Mouse (Mus musculus): ENCODE data around the gene Duoxa2. TPM values are rescaled to one million over a fixed set of nuclear protein-coding genes. Genes with fewer than 3 reads are reported as not detected.

Duoxa2 gene
- polyA plus RNA-seq, 1 experiment from 2014 or later = not detected

- peaks cover 60% of the 10 kb centered on the region for H3K27me3 ChIP-seq (ENCODE audit: control insufficient read depth, insufficient read depth, low read length)
- H3K36me3 ChIP-seq (ENCODE audit: control insufficient read depth, insufficient read depth, low read length) = no peaks in the 10 kb centered on the region
- H3K4me2 ChIP-seq (replicated peaks; ENCODE audit: low read depth, low read length) = no peak overlapping the region
- no peaks in the 10 kb centered on the region for H3K9me3 ChIP-seq (ENCODE audit: control insufficient read depth, low read depth, low read length)
- H3K4me1 ChIP-seq (ENCODE audit: control insufficient read depth, insufficient read depth, low read length) = peaks cover 15% of the 10 kb centered on the region; the same call in 1 of the 2 replicates
- WGBS = 10% methylated on average over 9 of the region's 9 CpGs
- H3K27ac ChIP-seq (ENCODE audit: low read length) = no peak overlapping the region
- H3K9ac ChIP-seq (replicated peaks; ENCODE audit: low read depth, low read length) = no peak overlapping the region
- no peak for ATAC-seq (ENCODE audit: insufficient number of reproducible peaks, insufficient read depth, low FRiP score, low read depth)
- no peak overlapping the region; the same call in 1 of the 2 replicates for H3K4me3 ChIP-seq (ENCODE audit: low read depth, low read length)
Measured at GRCm38 (mm10) chr2:122302574-122303241, 4.0 kb downstream of the Duoxa2 start.

GRCm38 (mm10) chr2:122304544-122304943 is 5.8 kb downstream of the Duoxa2 start:
- no peak overlapping the region for H3K4me2 ChIP-seq (replicated peaks; ENCODE audit: low read depth, low read length)
- no peak overlapping the region for H3K4me3 ChIP-seq (ENCODE audit: low read depth, low read length)
- H3K4me1 ChIP-seq (ENCODE audit: control insufficient read depth, insufficient read depth, low read length) = peaks cover 7% of the 10 kb centered on the region; the same call in 1 of the 2 replicates
- H3K27me3 ChIP-seq (ENCODE audit: control insufficient read depth, insufficient read depth, low read length) = peaks cover 47% of the 10 kb centered on the region
- no peaks in the 10 kb centered on the region for H3K36me3 ChIP-seq (ENCODE audit: control insufficient read depth, insufficient read depth, low read length)
- H3K27ac ChIP-seq (ENCODE audit: low read length) = no peak overlapping the region
- H3K9ac ChIP-seq (replicated peaks; ENCODE audit: low read depth, low read length) = no peak overlapping the region
- no peaks in the 10 kb centered on the region for H3K9me3 ChIP-seq (ENCODE audit: control insufficient read depth, low read depth, low read length)
- ATAC-seq (ENCODE audit: insufficient number of reproducible peaks, insufficient read depth, low FRiP score, low read depth) = no peak
- WGBS = 87% methylated on average over 6 of the region's 6 CpGs

GRCm38 (mm10) chr2:122305097-122305892 is 6.6 kb downstream of the Duoxa2 start:
- H3K9me3 ChIP-seq (ENCODE audit: control insufficient read depth, low read depth, low read length) = no peaks in the 10 kb centered on the region
- peaks cover 40% of the 10 kb centered on the region for H3K27me3 ChIP-seq (ENCODE audit: control insufficient read depth, insufficient read depth, low read length)
- no peak overlapping the region for H3K4me3 ChIP-seq (ENCODE audit: low read depth, low read length)
- peaks cover 7% of the 10 kb centered on the region; the same call in 1 of the 2 replicates for H3K4me1 ChIP-seq (ENCODE audit: control insufficient read depth, insufficient read depth, low read length)
- 83% methylated on average over 16 of the region's 16 CpGs for WGBS
- H3K4me2 ChIP-seq (replicated peaks; ENCODE audit: low read depth, low read length) = no peak overlapping the region
- no peak for ATAC-seq (ENCODE audit: insufficient number of reproducible peaks, insufficient read depth, low FRiP score, low read depth)
- no peaks in the 10 kb centered on the region for H3K36me3 ChIP-seq (ENCODE audit: control insufficient read depth, insufficient read depth, low read length)
- H3K27ac ChIP-seq (ENCODE audit: low read length) = no peak overlapping the region
- H3K9ac ChIP-seq (replicated peaks; ENCODE audit: low read depth, low read length) = no peak overlapping the region

GRCm38 (mm10) chr2:122306184-122306583 is 7.5 kb downstream of the Duoxa2 start:
- WGBS = 29% methylated on average over 4 of the region's 4 CpGs
- H3K4me3 ChIP-seq (ENCODE audit: low read depth, low read length) = no peak overlapping the region
- H3K27me3 ChIP-seq (ENCODE audit: control insufficient read depth, insufficient read depth, low read length) = peaks cover 34% of the 10 kb centered on the region
- no peak overlapping the region for H3K4me2 ChIP-seq (replicated peaks; ENCODE audit: low read depth, low read length)
- no peak for ATAC-seq (ENCODE audit: insufficient number of reproducible peaks, insufficient read depth, low FRiP score, low read depth)
- H3K36me3 ChIP-seq (ENCODE audit: control insufficient read depth, insufficient read depth, low read length) = no peaks in the 10 kb centered on the region
- H3K9ac ChIP-seq (replicated peaks; ENCODE audit: low read depth, low read length) = no peak overlapping the region
- no peak overlapping the region for H3K27ac ChIP-seq (ENCODE audit: low read length)
- no peaks in the 10 kb centered on the region for H3K9me3 ChIP-seq (ENCODE audit: control insufficient read depth, low read depth, low read length)
- peaks cover 4% of the 10 kb centered on the region; the same call in 1 of the 2 replicates for H3K4me1 ChIP-seq (ENCODE audit: control insufficient read depth, insufficient read depth, low read length)

GRCm38 (mm10) chr2:122309647-122310046 is 10.9 kb downstream of the Duoxa2 start:
- 37% methylated on average over 3 of the region's 3 CpGs for WGBS
- H3K4me2 ChIP-seq (replicated peaks; ENCODE audit: low read depth, low read length) = no peak overlapping the region
- H3K9ac ChIP-seq (replicated peaks; ENCODE audit: low read depth, low read length) = no peak overlapping the region
- no peaks in the 10 kb centered on the region for H3K9me3 ChIP-seq (ENCODE audit: control insufficient read depth, low read depth, low read length)
- H3K36me3 ChIP-seq (ENCODE audit: control insufficient read depth, insufficient read depth, low read length) = no peaks in the 10 kb centered on the region
- no peak overlapping the region for H3K4me3 ChIP-seq (ENCODE audit: low read depth, low read length)
- 0 out of 2 replicates have a peak, but pooled peaks cover 6% of the 10 kb centered on the region for H3K4me1 ChIP-seq (ENCODE audit: control insufficient read depth, insufficient read depth, low read length)
- no peak overlapping the region for H3K27ac ChIP-seq (ENCODE audit: low read length)
- peaks cover 26% of the 10 kb centered on the region for H3K27me3 ChIP-seq (ENCODE audit: control insufficient read depth, insufficient read depth, low read length)
- ATAC-seq (ENCODE audit: insufficient number of reproducible peaks, insufficient read depth, low FRiP score, low read depth) = no peak

- H3K36me3 ChIP-seq (ENCODE audit: control insufficient read depth, insufficient read depth, low read length) = no peaks in the 10 kb centered on the region
- peaks cover 21% of the 10 kb centered on the region for H3K27me3 ChIP-seq (ENCODE audit: control insufficient read depth, insufficient read depth, low read length)
- 52% methylated on average over 2 of the region's 2 CpGs for WGBS
- H3K9ac ChIP-seq (replicated peaks; ENCODE audit: low read depth, low read length) = no peak overlapping the region
- H3K4me3 ChIP-seq (ENCODE audit: low read depth, low read length) = no peak overlapping the region
- H3K4me1 ChIP-seq (ENCODE audit: control insufficient read depth, insufficient read depth, low read length) = 0 out of 2 replicates have a peak, but pooled peaks cover 6% of the 10 kb centered on the region
- H3K27ac ChIP-seq (ENCODE audit: low read length) = no peak overlapping the region
- ATAC-seq (ENCODE audit: insufficient number of reproducible peaks, insufficient read depth, low FRiP score, low read depth) = no peak
- no peaks in the 10 kb centered on the region for H3K9me3 ChIP-seq (ENCODE audit: control insufficient read depth, low read depth, low read length)
- no peak overlapping the region for H3K4me2 ChIP-seq (replicated peaks; ENCODE audit: low read depth, low read length)
Measured at GRCm38 (mm10) chr2:122311561-122311960, 12.9 kb downstream of the Duoxa2 start.

- WGBS = 4% methylated on average over 27 of the region's 27 CpGs
- Histone ChIP-seq H3K9ac (replicated peaks; ENCODE audit: low read depth, low read length) (no peak overlapping the region), H3K9me3 (ENCODE audit: control insufficient read depth, low read depth, low read length) (no peaks in the 10 kb centered on the region), H3K27me3 (ENCODE audit: control insufficient read depth, insufficient read depth, low read length) (peaks cover 20% of the 10 kb centered on the region), H3K36me3 (ENCODE audit: control insufficient read depth, insufficient read depth, low read length) (no peaks in the 10 kb centered on the region), H3K4me2 (replicated peaks; ENCODE audit: low read depth, low read length) (peak overlapping the region; percentile 43), H3K4me3 (ENCODE audit: low read depth, low read length) (peak overlapping the region; percentile 19), H3K27ac (ENCODE audit: low read length) (no peak overlapping the region), H3K4me1 (ENCODE audit: control insufficient read depth, insufficient read depth, low read length) (0 out of 2 replicates have a peak, but pooled peaks cover 6% of the 10 kb centered on the region)
- ATAC-seq (ENCODE audit: insufficient number of reproducible peaks, insufficient read depth, low FRiP score, low read depth) = 0 out of 2 replicates have a peak, but pooled peaks have one; percentile 42
Measured at GRCm38 (mm10) chr2:122312722-122313417, 14.2 kb downstream of the Duoxa2 start.

- Histone ChIP-seq H3K4me2 (replicated peaks; ENCODE audit: low read depth, low read length) (peak within 1 kb of the TSS; percentile 43), H3K4me1 (ENCODE audit: control insufficient read depth, insufficient read depth, low read length) (0 out of 2 replicates have a peak, but pooled peaks cover 6% of the 10 kb centered on the region), H3K36me3 (ENCODE audit: control insufficient read depth, insufficient read depth, low read length) (no peaks in the 10 kb centered on the region), H3K9me3 (ENCODE audit: control insufficient read depth, low read depth, low read length) (no peaks in the 10 kb centered on the region), H3K27me3 (ENCODE audit: control insufficient read depth, insufficient read depth, low read length) (peaks cover 22% of the 10 kb centered on the region), H3K4me3 (ENCODE audit: low read depth, low read length) (peak within 1 kb of the TSS; percentile 19), H3K27ac (ENCODE audit: low read length) (no peak within 1 kb of the TSS), H3K9ac (replicated peaks; ENCODE audit: low read depth, low read length) (no peak within 1 kb of the TSS)
- ATAC-seq (ENCODE audit: insufficient number of reproducible peaks, insufficient read depth, low FRiP score, low read depth) = 0 out of 2 replicates have a peak, but pooled peaks have one; percentile 56
- WGBS = 1% methylated on average over 24 of the region's 24 CpGs
Measured at GRCm38 (mm10) chr2:122313536-122313935, 14.8 kb downstream of the Duoxa2 start, which contains the start of gene Duoxa1. Gene Duoxa1, minus strand, starts transcription at chr2:122313730.

All from stomach, embryonic 14.5 days (tissue).